Mouse (Mus musculus) liver, adult 2 months (tissue): Measurements from ENCODE around the gene Siglecf.

Experiments
- CTCF ChIP-seq: fragments of 200-500 bp; IDR thresholded peaks from 2 replicates; pipeline ENCODE4 v1.5.1; 2011; ENCODE audit warnings: low read depth, low read length, control low read depth
- POLR2A ChIP-seq: fragments of 200-500 bp; IDR thresholded peaks from 2 replicates; pipeline ENCODE4 v1.6.1; 2011; ENCODE audit warnings: low read length, control low read depth; ENCODE audit not compliant: insufficient read depth; ENCODE audit errors: extremely low read depth

- TF ChIP-seq POLR2A (no peak), CTCF (no peak)
Measured at GRCm38 (mm10) chr7:43402718-43403117, 51.6 kb downstream of the Siglecf start.
